Mouse (Mus musculus): ENCODE results near the gene Casq1.

Casq1 gene

DNA sequence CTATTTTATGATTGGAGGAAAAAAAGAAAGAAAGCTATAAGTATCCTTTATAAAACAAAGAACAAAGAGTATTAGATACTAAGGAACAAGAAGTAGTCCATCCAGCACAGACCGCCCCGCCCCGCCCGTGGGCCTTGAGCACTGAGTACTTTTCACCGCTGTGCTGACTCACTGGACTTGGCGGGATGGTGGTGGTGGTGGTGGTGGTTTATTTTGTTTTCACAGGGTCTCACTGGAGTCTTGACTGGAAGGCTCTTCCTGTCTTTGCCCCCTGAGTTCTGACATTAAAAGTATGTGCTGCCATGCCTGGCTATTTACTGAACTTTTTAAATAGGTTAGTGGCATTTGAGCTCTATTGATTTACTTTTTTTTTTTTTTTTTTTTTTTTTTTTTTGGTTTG lies 36.6 kb downstream of the Casq1 start:
- DNase-seq (ENCODE audit: low spot score in 2 of 2) = no peak

GRCm38 (mm10) chr1:172181777-172182176 lies 37.9 kb downstream of the Casq1 start:
- DNase-seq (ENCODE audit: low spot score in 2 of 2) = no peak

DNA sequence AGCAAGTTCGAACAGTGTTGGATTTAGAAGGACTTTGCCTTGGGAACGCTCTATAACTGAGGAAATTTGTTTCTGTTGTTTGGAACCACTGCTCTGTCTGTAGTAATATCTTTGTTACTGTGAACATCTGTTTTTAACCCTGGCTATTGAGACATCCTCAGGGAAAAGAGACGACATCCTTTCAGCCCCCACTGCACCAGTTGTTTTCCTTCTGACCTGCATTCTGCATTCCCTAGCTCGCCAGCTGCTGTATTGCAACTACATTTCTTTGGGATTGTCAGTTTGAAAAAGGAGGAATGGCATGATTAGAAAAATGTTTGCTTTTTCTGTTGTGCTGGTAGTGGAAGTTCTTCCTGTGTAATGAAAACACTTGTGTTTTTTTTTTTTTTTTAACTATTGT lies 38.8 kb downstream of the Casq1 start:
- no peak for DNase-seq (ENCODE audit: low spot score in 2 of 2)

GRCm38 (mm10) chr1:172179102-172179501 lies 40.6 kb downstream of the Casq1 start:
- no peak for DNase-seq (ENCODE audit: low spot score in 2 of 2)

GRCm38 (mm10) chr1:172177791-172178190 lies 41.9 kb downstream of the Casq1 start:
- no peak for DNase-seq (ENCODE audit: low spot score in 2 of 2)

DNA sequence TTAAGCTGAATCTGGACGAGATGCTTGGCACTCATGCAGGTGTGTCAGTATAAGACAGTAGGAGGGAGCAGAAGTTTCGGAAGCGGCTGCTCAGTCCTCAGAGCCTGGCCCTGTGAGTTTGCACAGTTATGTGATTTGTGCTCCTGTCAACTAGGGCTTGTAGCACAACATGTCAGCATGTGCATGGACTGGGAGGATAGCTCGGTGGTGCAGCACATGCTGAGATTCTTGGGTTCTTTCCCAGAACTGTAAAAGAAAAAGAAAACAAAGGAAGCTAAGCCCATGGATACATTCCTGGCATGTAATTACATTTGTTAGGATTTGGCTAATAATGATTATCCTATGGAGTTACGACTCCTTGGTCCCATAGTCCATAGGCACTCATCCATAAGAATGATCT lies 46.5 kb downstream of the Casq1 start:
- no peak for DNase-seq (ENCODE audit: low spot score in 2 of 2)

DNA sequence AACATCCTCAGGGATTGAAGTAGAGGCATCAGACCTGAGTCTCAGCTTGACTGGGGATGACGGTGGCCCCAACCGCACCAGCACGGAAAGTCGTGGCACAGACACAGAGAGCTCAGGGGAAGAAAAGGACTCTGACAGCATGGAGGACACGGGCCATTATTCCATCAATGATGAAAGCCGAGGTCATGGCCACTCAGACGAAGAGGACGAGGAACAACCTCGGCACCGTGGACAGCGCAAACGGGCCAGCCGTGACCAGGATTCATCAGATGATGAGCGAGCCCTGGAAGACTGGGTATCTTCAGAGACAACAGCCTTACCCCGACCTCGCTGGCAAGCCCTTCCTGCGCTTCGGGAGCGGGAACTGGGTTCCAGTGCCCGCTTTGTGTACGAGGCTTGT lies 47.3 kb downstream of the Casq1 start:
- no peak for DNase-seq (ENCODE audit: low spot score in 2 of 2)

DNA sequence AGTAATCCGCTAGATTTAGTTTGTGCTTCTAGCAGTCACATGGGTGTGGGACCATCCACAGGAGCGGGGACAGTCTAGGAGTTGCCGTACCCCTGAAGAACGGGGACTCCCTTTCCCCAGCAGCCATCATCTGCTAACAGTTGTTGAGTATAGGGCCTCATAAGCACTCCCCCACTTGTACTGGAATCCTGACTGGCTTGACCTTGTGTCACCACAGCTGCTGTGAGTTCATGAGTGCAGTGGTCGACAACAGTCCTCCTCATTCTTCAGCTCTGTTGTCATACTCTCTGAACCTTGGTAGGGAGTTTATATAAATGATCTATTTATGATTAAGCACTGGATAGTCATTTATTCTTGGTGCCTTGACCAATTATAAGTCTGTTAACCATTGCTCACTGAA lies 49.9 kb downstream of the Casq1 start:
- no peak for DNase-seq (ENCODE audit: low spot score in 2 of 2)

DNA sequence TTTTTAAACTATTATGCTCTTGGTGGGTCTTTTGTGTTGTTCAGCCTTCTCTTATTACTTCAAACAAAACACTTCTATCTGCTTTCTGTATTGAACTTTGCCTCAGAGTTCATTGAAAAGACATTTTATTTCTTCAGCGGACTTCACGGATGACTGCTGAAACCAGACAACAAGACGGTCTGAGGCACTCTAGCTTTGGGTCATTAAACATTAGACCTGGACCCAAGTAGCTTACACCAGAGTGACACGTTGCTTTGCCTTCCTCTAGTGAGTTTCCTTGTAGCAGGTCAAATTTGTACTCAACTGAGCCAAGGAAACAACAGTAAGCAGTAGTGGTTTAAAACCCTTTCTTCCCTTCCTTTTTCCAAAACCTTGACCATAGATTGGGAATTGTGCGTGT lies 51.8 kb downstream of the Casq1 start:
- no peak for DNase-seq (ENCODE audit: low spot score in 2 of 2)

GRCm38 (mm10) chr1:172162959-172163358 lies 56.7 kb downstream of the Casq1 start:
- DNase-seq (ENCODE audit: low spot score in 2 of 2) = no peak

DNA sequence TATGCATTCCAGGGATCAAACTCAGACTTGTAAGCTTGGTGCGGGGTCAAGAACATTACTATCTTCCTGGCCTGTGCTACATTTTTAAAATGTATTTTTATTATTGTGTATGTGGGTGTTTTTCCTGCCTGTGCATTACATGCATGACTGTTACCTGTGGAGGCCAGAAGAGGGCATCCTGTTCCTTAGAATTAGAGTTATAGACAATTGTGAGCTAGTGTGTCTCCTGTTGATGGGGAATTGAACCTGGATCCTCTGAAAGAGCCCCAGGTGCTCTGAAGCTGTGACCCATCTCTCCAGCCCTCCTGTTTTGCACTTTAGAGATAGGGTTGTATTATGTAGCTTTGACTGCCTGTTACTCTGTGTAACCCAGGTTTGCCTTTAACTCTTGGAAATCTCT lies 57.7 kb downstream of the Casq1 start:
- peak; percentile 20 to 45 for DNase-seq (ENCODE audit: low spot score in 2 of 2)

DNA sequence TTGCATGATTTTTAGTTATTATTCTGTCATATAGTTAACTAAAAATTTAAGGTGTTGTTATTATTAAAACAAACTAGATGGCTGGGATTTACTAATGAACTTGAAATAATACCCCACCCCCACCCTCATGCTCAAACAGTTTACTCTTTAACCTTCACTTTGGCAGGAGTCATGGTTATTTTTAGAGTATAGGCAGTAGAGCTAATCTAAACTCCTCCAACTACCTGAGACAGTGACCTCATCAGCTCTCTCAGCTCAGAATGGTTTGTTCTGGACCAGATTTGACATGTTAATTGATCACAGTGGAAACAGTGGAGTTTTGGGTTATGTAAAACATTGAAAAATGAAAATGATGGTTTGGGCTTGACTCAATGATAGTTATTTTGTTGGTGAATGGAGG lies 59.2 kb downstream of the Casq1 start:
- no peak for DNase-seq (ENCODE audit: low spot score in 2 of 2)

DNA sequence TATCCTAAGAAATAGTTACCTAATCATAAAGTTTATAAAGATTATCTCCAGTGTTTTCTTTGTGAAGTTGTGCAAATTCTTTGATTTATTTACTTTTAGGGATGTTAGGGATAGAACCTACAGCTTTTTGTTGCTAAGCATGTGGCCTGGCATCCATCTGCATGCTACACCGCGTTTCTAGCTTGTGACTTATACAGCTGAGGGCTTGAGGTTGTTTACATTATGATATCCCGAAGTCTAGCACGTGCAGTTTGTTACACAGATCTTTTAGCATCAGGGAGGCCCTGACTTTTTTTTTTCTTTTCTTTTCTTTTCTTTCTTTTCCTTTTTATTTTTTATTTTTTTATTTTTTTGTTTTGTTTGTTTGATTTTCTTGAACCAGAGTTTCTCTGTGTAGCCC lies 59.7 kb downstream of the Casq1 start:
- no peak for DNase-seq (ENCODE audit: low spot score in 2 of 2)

Data from spleen, postnatal 36 days (tissue).